Mouse (Mus musculus) mouse embryonic stem cell (cell line): ENCODE results near the gene Myo5a.

Experiments used
- in situ Hi-C, 2 experiments: fragments of 300-500 bp; cut with MboI; formaldehyde crosslinking; loops; 1 replicate in 1 of 2; 3 replicates in 1 of 2; pipeline ENCODE4 v1.14.3; 2019 to 2020; ENCODE audit warnings: low sequenced_read_pairs in 2 of 2, low pct_unique_long_range_greater_than_20kb in 1 of 2, mixed read lengths in 1 of 2; ENCODE audit not compliant: unreplicated experiment in 1 of 2

Myo5a gene

DNA sequence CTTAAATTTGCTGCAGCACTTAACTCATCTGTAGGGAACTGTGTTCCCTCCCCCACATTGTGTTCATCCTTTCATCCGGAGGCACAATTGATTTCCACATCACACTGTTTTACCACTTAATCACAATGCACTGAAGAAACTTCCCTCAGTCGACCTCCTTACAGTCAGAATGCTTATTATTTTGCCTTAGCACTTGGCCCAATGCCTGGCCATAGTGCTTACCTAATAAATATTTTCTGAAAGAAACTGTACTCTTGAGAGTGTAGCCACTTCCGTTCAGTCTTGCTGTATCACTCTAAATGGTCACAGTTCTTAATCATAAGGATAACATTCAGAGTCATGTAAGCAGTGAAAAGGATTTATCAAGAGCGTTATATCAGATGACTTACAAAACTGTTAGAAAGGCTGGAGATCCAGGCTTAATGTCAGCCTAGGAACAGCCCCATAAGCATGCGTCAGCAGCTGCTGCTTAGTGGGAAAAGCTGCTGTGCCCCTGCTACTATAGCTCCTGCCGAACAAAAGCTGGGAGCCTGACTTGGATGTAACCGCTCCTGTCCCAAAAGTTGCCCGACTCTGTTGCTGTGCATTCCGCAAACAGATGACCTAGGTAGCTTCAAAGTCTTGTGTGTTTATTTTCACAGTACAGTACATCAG is 6.0 kb upstream of the Myo5a start:
- in situ Hi-C loops: no loop called here

DNA sequence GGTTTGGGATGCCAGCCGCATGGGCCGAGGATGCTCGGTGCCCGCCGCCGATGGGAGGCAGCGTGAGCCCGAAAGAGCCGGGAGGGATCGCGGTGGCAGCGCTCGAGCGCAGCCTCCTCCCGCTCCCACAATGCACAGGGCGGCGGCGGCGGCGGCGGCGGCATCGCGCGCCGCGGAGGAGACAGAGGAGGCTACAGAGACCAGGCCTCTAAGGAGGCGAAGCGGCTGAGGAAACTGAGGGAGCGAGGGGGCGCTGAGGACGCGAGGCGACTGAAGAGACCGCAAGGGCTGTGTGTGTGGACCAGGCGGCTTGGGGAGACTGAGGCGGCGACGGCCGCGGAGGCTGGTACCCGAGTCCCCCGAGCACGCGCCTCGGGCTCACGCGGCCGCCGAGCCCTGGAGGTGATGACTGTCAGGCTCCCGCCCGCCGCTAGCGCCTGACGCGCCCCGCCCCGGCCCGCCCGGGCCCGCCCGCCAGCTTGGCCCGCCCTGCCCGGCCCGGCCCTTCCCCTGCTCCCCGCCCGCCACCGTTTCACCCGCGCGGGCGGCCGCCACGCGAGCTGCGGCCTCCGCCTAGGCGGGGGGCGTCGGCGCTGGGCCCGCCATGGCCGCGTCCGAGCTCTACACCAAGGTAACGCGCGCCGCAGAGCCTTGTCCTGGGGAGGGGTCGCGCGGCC is 352 bp downstream of the Myo5a start:
- in situ Hi-C loops: no loop called here

DNA sequence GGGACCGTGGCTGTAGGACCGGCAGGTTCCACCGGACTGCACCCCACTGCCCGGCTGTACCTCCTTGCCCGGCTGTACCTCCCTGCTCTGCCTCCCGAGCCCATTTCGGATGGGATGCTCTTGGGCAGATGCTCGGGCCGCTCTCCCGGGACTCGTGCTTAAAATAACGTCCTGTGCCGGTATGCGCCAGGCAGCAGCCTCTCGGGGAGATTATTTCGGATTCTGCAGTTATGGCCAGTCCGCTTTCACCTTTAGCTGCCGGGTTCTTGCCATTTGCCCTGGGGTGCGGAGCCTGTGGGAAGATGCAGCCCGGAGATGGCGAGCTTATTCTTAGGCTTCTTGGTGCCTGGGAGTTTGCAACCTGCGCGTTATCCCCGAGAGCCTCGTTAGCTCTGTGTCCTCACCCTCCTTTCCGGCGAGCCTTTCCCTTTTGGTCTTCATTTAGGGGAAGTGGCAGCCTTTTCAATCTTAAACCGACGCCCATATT is 934 bp downstream of the Myo5a start:
- in situ Hi-C loops: no loop called here

DNA sequence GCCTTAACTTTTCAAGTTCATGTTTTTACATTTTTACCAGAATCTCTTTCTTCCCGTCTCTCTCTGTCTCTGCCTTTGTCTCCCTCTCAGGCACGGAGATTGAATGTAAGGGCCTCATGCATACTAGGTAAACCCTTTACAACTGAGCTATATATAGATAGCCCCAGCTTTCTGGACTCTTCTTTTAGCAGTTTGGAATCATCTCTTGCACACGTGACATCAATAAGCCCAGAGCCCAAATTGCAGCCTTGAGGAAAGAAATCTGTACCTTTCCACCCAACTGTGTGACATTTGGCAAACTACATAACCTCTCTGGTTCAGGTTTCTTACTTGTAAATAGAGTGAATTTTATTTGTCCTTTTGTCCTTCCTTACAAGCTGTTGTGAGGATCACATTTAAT is 1.5 kb downstream of the Myo5a start:
- in situ Hi-C loops: no loop called here

DNA sequence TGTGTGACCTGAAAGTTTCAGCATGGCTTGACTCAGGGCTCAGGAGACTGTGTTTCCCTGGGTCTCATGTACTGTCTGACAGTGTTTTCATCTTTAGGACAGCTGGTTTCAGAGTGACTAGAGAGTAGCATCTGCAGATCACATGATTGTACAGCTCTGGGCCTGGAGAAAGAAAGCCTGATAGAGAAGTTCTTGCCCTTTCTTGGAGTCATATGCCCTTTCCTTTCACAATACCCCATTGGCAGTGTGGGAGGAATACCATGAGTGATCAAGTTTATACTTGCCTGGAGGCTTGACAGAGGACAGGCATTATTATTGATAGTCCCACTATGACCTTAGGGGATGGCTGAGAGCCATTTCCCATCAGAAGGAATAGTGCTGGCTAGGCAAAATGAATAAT is 6.4 kb downstream of the Myo5a start:
- in situ Hi-C loops: no loop called here

DNA sequence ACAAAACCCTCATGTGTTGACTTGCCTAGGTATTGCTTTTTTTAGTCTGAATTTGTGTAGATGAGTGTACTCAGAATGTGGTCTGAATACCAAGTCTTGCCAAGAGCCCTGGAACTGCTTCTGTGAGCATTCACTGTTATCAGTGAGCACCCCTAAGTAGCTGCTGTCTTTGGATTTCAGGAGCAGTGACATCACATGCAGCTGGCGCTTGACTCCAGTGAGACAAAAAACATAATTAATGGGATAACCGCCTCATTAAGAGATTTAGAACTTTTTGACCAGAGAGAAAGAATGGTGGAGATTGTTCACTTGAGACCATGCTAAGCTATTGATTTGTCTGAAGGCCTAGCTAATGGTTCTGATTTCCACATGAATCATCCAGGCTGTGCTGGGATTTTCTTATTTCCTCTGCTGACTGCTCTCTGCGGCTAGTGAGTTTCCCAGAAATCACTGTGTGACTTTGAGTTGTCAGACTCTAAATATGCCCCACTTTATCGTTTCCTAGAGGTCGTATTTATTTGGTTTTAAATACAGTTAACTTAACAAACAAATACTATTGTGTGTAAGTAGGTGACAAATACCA is 14.5 kb downstream of the Myo5a start:
- in situ Hi-C loops: no loop called here

DNA sequence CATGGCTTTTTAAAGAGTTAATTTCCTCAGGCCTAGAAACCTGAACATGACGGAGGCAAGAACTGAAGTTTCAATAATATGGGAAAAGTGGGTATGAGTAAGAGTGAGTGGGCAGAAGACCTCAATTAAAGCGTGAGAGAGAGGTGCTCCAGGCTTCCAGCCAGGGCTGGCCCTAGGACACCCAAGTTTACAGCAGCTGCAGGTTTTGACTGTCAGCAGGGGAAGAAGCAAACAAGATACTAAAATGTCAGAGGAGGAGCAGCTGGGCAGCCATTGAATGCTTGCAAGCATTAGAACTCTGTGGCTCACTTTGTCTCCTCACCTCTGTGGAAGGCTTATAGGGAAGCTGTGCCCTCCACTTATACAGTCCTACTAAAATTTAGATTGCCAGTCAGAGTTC is 17.0 kb downstream of the Myo5a start:
- in situ Hi-C loops: no loop called here

DNA sequence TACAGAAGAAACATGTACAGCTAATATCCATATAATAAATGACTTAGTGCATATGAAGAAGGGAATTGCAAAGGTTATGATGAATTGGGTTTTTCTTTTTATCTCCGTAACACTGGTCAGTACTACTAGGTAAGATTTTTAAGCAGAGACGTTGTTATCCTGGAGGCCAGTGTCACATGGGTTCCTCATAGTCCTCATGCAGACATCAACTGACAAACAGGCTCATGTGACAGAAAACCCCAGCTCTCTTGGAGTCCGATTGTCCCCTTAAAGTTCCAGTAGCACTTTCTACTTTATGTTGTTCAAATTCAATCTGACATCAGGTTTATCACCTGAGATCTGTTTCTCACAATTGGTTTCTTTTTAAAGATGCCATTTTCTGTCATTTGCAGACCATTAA is 18.5 kb downstream of the Myo5a start:
- in situ Hi-C loops: no loop called here

DNA sequence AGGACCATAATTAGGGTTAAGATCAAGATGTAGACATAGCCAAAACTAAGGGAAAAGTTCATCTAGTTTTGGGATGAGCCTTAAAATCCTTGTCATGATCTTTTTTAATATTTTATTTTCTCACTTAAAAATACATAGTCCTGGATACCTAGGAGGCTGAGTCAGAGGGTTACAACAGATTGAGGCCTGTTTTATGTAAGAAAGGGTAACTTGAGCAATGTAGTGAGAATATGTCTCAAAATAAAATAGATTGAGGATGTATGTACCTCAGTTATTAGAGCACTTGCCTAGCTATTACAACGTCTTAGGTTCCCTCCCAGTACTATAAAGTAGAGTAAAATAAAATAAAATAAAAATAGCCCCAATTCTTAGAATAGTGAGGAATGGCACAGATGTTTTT is 21.3 kb downstream of the Myo5a start:
- in situ Hi-C loops: no loop called here

DNA sequence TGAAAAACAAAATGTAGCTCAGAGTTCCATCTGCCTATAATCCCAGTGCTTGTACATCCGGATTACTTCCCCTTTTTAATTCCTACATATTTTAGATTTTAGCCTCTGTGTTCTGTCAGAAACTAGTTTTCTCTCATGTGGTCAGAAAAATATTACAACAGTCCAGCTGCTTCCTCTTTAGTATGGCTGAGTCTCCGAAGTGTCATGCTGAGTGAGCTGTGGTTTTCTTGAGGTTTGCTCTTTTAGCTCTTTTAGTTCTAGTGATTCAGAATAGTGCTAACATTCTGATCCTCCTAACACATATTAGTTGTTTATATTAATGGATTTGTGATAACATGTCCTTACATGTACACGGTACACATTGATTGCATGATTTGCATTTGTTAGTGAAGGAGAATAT is 23.9 kb downstream of the Myo5a start:
- in situ Hi-C loops: no loop called here

DNA sequence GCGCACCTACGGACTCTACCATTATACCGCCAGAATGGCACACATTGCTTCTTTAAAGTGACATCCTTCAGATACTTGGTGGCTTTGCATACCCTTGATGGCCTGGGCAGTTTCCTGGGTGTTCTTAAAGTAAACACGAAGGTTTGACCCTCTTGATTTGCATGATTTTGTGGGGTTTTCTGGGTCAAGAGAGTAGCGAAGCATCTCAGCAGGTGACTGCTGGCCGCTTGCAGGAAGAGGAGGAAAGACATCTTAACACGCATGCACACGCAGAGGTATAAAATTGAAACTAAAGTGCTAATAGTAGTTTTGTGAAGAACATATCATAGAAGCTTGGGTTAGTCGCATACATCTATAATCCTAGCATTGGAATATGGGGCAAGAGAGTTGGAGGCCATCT is 28.1 kb downstream of the Myo5a start:
- in situ Hi-C loops: no loop called here

DNA sequence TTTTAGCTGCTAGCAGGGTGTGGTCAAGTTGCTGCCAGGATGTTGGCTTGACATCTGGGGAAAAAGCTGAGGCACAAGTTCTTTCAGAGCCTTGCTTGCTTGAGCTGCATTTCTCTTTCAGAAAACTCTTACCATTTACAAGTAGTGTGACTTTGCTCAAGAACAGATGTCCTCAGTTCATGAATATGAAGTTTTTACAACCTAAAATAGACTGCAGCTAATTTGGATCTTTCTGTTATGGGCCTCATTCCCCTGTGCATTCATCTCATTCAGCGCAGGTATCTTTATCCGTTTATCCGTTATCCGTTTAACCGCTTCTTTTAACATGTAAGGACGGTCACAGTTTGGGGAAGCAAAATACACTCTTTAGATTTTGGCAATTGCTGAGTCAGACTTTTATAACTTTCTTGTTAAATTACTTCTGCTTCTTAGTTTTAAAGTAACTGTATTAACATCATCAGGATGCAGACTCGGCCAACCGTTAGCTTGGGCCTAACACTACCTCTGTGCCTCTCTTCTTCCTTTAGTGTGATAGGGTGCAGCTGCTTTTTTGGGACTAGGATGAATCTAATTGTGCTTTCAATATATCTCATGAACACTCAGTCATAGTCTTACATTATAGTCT is 29.5 kb downstream of the Myo5a start:
- in situ Hi-C loops: no loop called here

DNA sequence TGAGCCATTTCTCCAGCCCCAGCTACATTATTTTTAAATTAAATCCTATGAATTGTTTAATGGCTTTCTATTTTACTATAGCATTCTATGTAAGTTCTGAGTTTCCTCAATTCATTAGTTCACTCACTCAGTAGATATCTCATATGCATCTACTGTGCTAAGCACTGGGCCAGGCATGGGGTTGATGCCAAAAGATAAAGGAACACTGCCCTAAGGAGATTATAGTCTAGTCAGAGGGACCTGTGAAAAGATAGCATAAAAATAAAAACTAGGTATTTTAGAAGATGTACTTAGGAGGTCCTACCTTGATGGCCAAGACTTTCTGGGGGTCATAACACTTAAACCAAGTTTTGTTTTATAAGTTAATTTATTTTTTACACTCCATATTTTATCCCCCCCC is 31.3 kb downstream of the Myo5a start:
- in situ Hi-C loops: no loop called here

DNA sequence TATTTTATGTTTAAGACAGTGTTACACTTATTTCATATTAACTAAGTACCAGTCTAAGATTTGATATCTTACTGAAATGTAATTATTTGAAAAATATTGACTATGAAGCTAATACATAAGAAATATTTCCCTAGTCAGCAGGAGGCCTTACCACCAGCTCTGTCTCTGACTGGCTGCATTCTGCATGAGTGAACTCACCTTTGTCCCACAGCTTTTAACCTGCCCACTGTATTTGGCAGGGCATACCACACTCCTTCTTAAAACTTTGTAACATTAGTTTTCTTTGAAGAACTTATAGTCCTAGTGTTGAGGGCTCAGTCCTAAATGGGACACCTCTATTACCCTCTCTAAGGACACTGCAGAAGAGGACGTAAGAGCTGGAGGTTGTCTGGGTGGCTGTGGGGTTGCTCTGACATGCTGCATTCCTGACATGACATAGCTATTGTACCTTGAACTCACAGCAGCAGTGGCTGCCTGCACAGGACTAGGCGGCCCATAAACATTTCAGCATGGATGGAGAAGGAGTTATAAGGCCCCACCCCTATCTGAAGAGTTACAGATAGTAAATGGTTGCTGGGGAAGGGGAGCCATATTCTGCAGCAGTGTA is 45.9 kb downstream of the Myo5a start:
- in situ Hi-C loops: no loop called here

DNA sequence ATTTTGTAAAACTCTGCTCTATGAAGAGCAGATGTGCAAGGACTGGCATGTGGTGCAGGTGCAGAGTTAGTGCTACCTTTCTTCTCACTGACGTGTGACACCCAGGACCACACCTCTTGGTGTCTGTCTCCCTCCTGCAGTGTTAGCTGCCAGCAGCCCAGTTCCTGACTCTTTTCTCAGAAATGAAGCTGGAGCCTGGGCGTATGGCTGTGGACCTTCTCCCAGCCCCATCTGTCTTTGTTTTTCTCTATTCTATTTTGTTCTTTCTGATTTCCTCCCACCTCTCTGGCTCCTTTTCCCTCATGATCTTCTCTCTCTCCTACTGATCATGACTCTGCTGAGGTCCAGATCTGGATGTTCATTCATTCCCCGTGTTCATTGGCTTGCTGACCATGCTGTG is 50.3 kb downstream of the Myo5a start:
- in situ Hi-C loops: no loop called here

DNA sequence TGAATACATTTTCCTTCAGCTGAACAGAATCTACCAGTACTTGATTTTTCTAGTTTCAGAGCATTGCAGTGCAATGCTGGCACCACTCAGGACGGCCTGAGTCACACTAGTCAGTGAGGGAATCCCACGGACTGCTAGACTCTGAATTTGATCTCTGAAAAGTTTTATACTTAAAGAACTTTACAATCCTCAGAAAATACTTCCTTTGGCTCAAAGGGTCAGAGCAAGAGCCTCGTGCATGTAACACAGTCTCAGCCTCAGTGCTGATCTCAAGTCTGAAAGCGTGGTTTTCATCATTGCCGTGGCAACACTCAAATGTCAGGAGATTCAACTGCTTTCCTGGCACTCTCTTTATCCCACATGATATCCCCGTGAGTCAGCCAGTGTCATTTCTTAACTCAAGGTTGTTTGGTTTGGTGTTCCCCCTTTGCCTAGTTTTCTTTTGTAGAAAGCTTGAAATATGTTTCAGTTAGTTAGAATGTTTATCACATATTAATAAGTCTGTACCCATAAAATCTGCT is 53.4 kb downstream of the Myo5a start:
- in situ Hi-C loops: no loop called here

DNA sequence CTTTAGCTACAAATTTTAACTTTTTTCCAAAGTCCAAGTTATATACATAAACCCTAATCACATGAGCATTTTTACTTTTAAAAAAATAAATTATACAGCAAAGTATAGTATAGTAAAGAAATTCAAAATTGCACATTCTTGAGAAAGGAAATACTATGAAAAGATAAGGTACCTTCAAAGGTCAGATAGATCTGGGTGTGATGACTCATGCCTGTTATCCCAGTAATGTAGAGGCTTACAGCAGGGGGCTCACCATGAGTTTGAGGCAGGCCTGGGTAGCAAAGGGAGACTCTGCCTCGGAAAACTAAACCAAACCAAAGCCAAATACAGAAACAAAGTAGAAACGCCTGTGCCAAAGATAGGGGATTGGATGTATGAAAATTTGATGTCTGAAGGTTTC is 59.7 kb downstream of the Myo5a start:
- in situ Hi-C loops: no loop called here

DNA sequence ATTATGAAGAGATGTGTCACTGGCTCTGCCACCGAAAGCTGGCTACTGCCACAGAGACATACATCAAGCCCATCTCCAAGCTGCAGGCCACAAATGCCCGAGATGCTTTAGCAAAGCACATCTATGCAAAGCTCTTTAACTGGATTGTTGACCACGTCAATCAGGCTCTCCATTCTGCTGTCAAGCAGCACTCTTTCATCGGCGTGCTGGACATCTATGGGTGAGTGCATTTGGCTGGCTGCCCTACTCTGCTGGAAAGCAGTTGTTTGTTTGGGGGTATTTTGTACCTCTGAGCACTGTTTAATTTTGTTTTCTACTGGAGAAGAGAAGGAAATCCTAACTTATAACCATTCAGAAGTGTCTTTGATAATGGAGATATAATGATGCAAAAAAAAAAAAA is 76.1 kb downstream of the Myo5a start:
- in situ Hi-C loops: no loop called here

DNA sequence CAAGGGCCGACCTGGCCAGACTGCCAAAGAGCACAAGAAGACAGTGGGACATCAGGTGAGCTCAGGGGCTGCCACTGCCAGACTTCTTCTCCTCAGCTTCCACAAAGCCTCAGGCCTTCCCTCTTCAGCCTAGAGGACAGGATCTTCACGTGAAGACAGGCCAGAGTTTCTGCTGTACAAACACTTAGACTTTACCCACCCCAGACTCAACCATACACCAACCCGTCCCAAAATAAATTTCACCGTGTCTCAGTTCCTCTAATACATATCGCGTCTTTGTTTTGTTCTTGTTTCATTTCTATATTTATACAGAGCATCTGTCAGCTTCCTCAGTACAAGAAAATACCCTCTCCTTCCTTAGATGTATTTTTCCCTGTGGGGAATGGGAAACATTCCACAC is 89.7 kb downstream of the Myo5a start:
- in situ Hi-C loops: no loop called here
